ENCODE assay signal across 7 mouse cellular contexts in genomic region chr9:48910885-48911537, GRCm38 (mm10). TPM values are rescaled to one million over a fixed set of nuclear protein-coding genes. Genes with fewer than 3 reads are reported as not detected.
A peak's percentile ranks its signal among the peaks of the same experiment; 100 is the strongest.
DNase-seq lines count a peak whose midpoint lies in the region; ATAC-seq and TF ChIP-seq lines count a peak whose summit lies in the region.

Htr3a (minus strand) TSS chr9:48911099.

- no peak for TF ChIP-seq POLR2A in thymus, adult 2 months (IDR thresholded peaks at IDR 0.05; ENCODE audit: control insufficient read depth, extremely low read depth, insufficient read depth, low read length, poor library complexity)

- no peak within 1 kb of the TSS for H3K9ac ChIP-seq in neural tube, embryonic 14.5 days (replicated peaks; ENCODE audit: low read depth, low read length)

- no peaks in the 10 kb centered on the region for H3K27me3 ChIP-seq in neural tube, embryonic 14.5 days (ENCODE audit: control insufficient read depth, insufficient read depth, low read length)
- H3K27me3 ChIP-seq in thymus, adult 2 months (ENCODE audit: control insufficient read depth, insufficient read depth, low read length) = no peaks in the 10 kb centered on the region

- ATAC-seq in neural tube, embryonic 14.5 days (ENCODE audit: low read depth) = peak; percentile 91

- WGBS in neural tube, embryonic 14.5 days = 6% methylated on average over 9 of the region's 9 CpGs
- WGBS in thymus, adult 2 months = 18% methylated on average over 9 of the region's 9 CpGs

- peak; percentile 59 for DNase-seq in adrenal gland, adult 2 months
- peak; percentile 58 for DNase-seq in embryo, embryonic 10 days (ENCODE audit: low spot score)
- DNase-seq in heart, adult 11 months = peak; percentile 97
- DNase-seq in kidney, adult 8-10 months = peak; percentile 47 to 59
- peak; percentile 97 for DNase-seq in left cerebral cortex, postnatal 4 days
- DNase-seq in thymus, adult 2 months = no peak

- H3K4me2 ChIP-seq in neural tube, embryonic 14.5 days (ENCODE audit: low read depth, low read length) = no peak within 1 kb of the TSS

- no peak within 1 kb of the TSS for H3K4me3 ChIP-seq in neural tube, embryonic 14.5 days (ENCODE audit: low read depth, low read length)
- no peak within 1 kb of the TSS for H3K4me3 ChIP-seq in thymus, adult 2 months (ENCODE audit: control insufficient read depth, insufficient read depth, low read length)

- H3K36me3 ChIP-seq in neural tube, embryonic 14.5 days (ENCODE audit: control insufficient read depth, insufficient read depth, low read length) = no peaks in the 10 kb centered on the region
- H3K36me3 ChIP-seq in thymus, adult 2 months (ENCODE audit: control insufficient read depth, insufficient read depth, low read length) = no peaks in the 10 kb centered on the region

- no peaks in the 10 kb centered on the region for H3K4me1 ChIP-seq in neural tube, embryonic 14.5 days (ENCODE audit: control insufficient read depth, insufficient read depth, low read length)
- H3K4me1 ChIP-seq in thymus, adult 2 months (replicated peaks; ENCODE audit: control insufficient read depth, insufficient read depth, low read length) = no peaks in the 10 kb centered on the region

- intact Hi-C loops in left cerebral cortex, postnatal 4 days (cut with DNase I) = no loop called here

- TF ChIP-seq CTCF in thymus, adult 2 months (IDR thresholded peaks at IDR 0.05; ENCODE audit: borderline replicate concordance, control insufficient read depth, extremely low read depth, insufficient read depth, low read length, poor library complexity) = no peak

- no peak within 1 kb of the TSS for H3K27ac ChIP-seq in neural tube, embryonic 14.5 days (ENCODE audit: low read depth, low read length)
- no peak within 1 kb of the TSS for H3K27ac ChIP-seq in thymus, adult 2 months (ENCODE audit: control insufficient read depth, insufficient read depth, low read length)

- H3K9me3 ChIP-seq in neural tube, embryonic 14.5 days (ENCODE audit: control insufficient read depth, low read length) = no peaks in the 10 kb centered on the region

RNA-seq across cellular contexts. Expression of gene Htr3a, which starts in this region (rescaled TPM):
- 1 to 10 TPM; 4.6 to 5.1 TPM for total RNA-seq in adrenal gland, adult 2 months (2021)
- polyA plus RNA-seq in adrenal gland, adult 2 months (2012; rRNA removed) = 6.8 and 7.1 TPM in 2 replicates
- total RNA-seq in left cerebral cortex, postnatal 4 days (2021) = 1 to 10 TPM; 3.2 to 5.0 TPM
- 1.6 and 4.5 TPM in 2 replicates for polyA plus RNA-seq in neural tube, embryonic 14.5 days (2014; fragmentation: Nextera tagmentation; extraction: Ambion mirVana)
- polyA plus RNA-seq in thymus, adult 2 months (2012; rRNA removed) = 0.16 and 0.19 TPM in 2 replicates
